18 mouse cellular contexts compared by ENCODE assay signal in the genomic region with DNA sequence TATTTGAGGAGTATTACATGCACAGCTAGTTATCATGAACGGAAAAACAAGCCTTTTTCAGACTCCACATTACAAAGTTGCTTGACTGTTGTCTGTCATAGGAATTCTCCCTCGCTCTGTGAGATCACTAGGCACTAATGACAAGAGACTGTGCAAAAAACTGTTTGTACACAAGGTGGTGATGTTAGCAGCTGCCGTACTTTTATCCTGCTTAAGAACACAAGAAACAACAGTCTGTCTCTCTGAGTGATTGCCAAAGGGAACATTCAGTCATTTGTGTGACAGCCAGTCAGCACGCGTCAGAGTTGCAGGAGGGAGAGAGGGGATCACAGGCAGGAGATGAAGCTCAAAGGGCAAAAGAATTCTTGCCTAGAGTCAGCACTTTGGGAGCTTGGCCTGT.
DNase-seq lines count a peak whose midpoint lies in the region; ATAC-seq and TF ChIP-seq lines count a peak whose summit lies in the region.
"Had no signal": no experiment of that assay in that cellular context is flagged by ENCODE, and none has a peak within 500 bp of the region (broad histone marks: within the 10 kb centered on the region; RNA-seq: fewer than 3 reads in every experiment).

No protein-coding gene starts in this region.

- ATAC-seq in midbrain, embryonic 15.5 days (replicated peaks): peak; percentile 38; the same call in 1 of the 2 replicates
- ATAC-seq in midbrain, embryonic 11.5 days (ENCODE audit: low FRiP score): no peak
- no peak for ATAC-seq in activated CD4-positive, CD25-positive, alpha-beta regulatory T cell, adult 4 months

- DNase-seq in embryo, embryonic 9.5 days (ENCODE audit: extremely low spot score): peak; percentile 4
- DNase-seq in embryo, embryonic 11 days: no peak
- peak; percentile 28 for DNase-seq in kidney, adult 2 months
- no peak for DNase-seq in kidney, postnatal 25 days
- DNase-seq in midbrain, embryonic 11.5 days (ENCODE audit: low spot score, missing footprints): no peak
- no peak for DNase-seq in adrenal gland, postnatal 4 days (ENCODE audit: low spot score in 2 of 2)
- DNase-seq: adrenal gland, postnatal 10 days; cerebellum, postnatal 25 days; gastrocnemius, adult 2 months; heart, adult 2 months; lung, postnatal 14 days; right cerebral cortex, postnatal 25 days; thymus, postnatal 4 days had no signal

- no peaks in the 10 kb centered on the region for H3K36me3 ChIP-seq in kidney, adult 2 months (ENCODE audit: control insufficient read depth, insufficient read depth, low read length)
- no peaks in the 10 kb centered on the region for H3K36me3 ChIP-seq in midbrain, embryonic 15.5 days (replicated peaks)
- no peaks in the 10 kb centered on the region for H3K36me3 ChIP-seq in midbrain, embryonic 11.5 days (ENCODE audit: control insufficient read depth, insufficient read depth, low read length)
- H3K36me3 ChIP-seq: embryonic facial prominence, embryonic 13.5 days; limb, embryonic 12.5 days had no signal

- H3K4me1 ChIP-seq in kidney, adult 2 months (ENCODE audit: control insufficient read depth, insufficient read depth, low read length): no peaks in the 10 kb centered on the region
- H3K4me1 ChIP-seq in midbrain, embryonic 15.5 days: peaks cover 6% of the 10 kb centered on the region; the same call in 1 of the 2 replicates
- H3K4me1 ChIP-seq in midbrain, embryonic 11.5 days (ENCODE audit: control insufficient read depth, insufficient read depth, low read length): no peaks in the 10 kb centered on the region
- H3K4me1 ChIP-seq: embryonic facial prominence, embryonic 13.5 days; limb, embryonic 12.5 days had no signal

- H3K9me3 ChIP-seq in midbrain, embryonic 15.5 days: peaks cover under 1% of the 10 kb centered on the region; the same call in 1 of the 2 replicates
- no peaks in the 10 kb centered on the region for H3K9me3 ChIP-seq in midbrain, embryonic 11.5 days (ENCODE audit: control insufficient read depth, low read length)
- H3K9me3 ChIP-seq: embryonic facial prominence, embryonic 13.5 days had no signal

- TF ChIP-seq CTCF in kidney, adult 2 months (conservative IDR thresholded peaks at IDR 0.05; ENCODE audit: insufficient read depth, insufficient read length, low read depth, low read length): no peak

- TF ChIP-seq POLR2A in kidney, adult 2 months (IDR thresholded peaks at IDR 0.05; ENCODE audit: low read depth, low read length): no peak

- WGBS in kidney, adult 2 months: 56% methylated on average over 5 of the region's 5 CpGs
- 33% methylated on average over 5 of the region's 5 CpGs for WGBS in midbrain, embryonic 15.5 days
- 64% methylated on average over 5 of the region's 5 CpGs for WGBS in midbrain, embryonic 11.5 days

- no peak overlapping the region for H3K4me2 ChIP-seq in midbrain, embryonic 15.5 days
- H3K4me2 ChIP-seq in midbrain, embryonic 11.5 days: no peak overlapping the region
- H3K4me2 ChIP-seq: embryonic facial prominence, embryonic 13.5 days; limb, embryonic 12.5 days had no signal

- H3K27ac ChIP-seq in kidney, adult 2 months (ENCODE audit: insufficient read depth, low read depth, low read length): no peak overlapping the region
- H3K27ac ChIP-seq in midbrain, embryonic 15.5 days: no peak overlapping the region
- H3K27ac ChIP-seq in midbrain, embryonic 11.5 days (ENCODE audit: low read depth, low read length): no peak overlapping the region
- H3K27ac ChIP-seq: embryonic facial prominence, embryonic 13.5 days; gastrocnemius, adult 2 months; heart, adult 2 months; left cerebral cortex, adult 2 months; limb, embryonic 12.5 days had no signal

- no peaks in the 10 kb centered on the region for H3K27me3 ChIP-seq in kidney, adult 2 months (replicated peaks; ENCODE audit: control insufficient read depth, insufficient read depth, low read length)
- 0 out of 2 replicates have a peak, but pooled peaks cover 5% of the 10 kb centered on the region for H3K27me3 ChIP-seq in midbrain, embryonic 15.5 days (replicated peaks)
- no peaks in the 10 kb centered on the region for H3K27me3 ChIP-seq in midbrain, embryonic 11.5 days (ENCODE audit: control insufficient read depth, insufficient read depth, low read length)

- H3K9ac ChIP-seq in midbrain, embryonic 15.5 days: no peak overlapping the region
- no peak overlapping the region for H3K9ac ChIP-seq in midbrain, embryonic 11.5 days (ENCODE audit: low read length)
- H3K9ac ChIP-seq: embryonic facial prominence, embryonic 13.5 days; limb, embryonic 12.5 days had no signal

- no peak overlapping the region for H3K4me3 ChIP-seq in kidney, adult 2 months (ENCODE audit: insufficient read depth, low read depth, low read length)
- no peak overlapping the region for H3K4me3 ChIP-seq in midbrain, embryonic 15.5 days
- H3K4me3 ChIP-seq in midbrain, embryonic 11.5 days (ENCODE audit: low read depth, low read length): no peak overlapping the region
- H3K4me3 ChIP-seq: embryonic facial prominence, embryonic 13.5 days; gastrocnemius, adult 2 months; heart, adult 2 months; left cerebral cortex, adult 2 months; limb, embryonic 12.5 days had no signal

Comparison
In these comparisons a context has a peak if more than half of its experiments do, and no peak if none do; other contexts are left out.
1. DNase-seq: peak in embryo, embryonic 9.5 days (single experiment) and kidney, adult 2 months (single experiment); none in embryo, embryonic 11 days (single experiment), kidney, postnatal 25 days (0 of 2), midbrain, embryonic 11.5 days (single experiment) and adrenal gland, postnatal 4 days (0 of 2).